Mouse (Mus musculus): ENCODE measurements around the gene Fibin.

Fibin gene

DNA sequence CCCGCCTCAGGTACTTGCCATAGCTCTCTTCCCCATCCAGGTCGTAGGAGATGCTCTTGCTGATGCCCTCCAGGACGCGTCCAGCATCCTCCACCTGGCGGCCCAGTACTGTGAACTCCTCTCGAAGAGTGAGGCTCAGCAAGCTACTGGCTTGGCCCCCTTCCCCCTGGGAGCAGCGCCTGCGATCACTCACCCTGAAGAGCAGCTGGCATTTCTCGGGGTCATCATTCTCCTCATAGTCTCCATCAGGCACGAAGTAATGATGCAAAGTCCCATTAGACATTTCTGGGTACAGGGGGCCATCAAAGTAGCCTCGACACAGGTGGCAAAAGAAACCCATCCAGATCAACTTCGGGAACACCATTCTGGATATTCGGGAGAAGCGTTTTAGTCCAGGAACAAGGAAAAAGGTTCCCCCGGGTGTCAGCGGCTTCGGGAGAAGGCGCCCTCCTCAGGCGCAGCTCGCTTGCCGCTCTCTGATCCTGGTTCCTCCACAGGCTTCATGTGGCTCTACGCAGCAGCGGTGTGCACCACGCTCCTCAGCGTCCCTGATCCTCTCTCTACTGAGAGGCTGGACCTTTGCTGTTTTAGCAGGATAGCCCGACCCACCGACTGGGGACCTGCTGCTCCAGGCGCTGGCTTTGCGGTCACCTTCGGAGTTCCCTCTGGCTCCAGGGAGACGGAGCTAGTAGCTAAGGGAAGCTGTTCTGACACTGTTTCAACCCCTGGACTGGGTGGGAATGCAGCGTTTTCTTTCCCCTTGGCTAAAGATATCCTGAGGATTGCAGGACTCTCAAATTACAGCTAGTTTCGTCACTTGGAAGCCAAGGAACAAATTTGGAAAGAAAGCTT, at the start of gene Fibin:
Gene Fibin (minus strand): TSS at position 752 of the 852 bp plus-strand sequence.
- DNase-seq (ENCODE audit: low read depth): no peak

DNA sequence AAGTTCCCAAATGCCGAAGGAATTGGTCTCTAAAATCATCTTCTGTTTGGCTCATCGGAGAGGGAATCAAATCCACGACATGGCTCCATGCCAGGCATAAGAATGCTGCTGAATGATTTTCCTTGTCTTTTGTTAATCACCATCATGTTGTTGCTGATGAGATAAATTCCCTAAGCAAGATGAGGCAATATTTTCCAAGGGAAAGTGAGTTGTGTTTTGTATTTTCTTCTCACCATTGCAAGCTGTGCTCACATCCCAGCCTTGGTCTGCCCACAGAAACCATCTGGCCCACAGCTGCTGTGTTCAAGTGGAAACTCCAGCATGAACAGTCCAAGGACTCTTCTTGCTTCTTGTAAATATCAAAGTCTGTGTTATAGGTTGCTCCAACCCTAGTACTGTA, 48.4 kb upstream of the Fibin start:
- no peak for DNase-seq (ENCODE audit: low read depth)

DNA sequence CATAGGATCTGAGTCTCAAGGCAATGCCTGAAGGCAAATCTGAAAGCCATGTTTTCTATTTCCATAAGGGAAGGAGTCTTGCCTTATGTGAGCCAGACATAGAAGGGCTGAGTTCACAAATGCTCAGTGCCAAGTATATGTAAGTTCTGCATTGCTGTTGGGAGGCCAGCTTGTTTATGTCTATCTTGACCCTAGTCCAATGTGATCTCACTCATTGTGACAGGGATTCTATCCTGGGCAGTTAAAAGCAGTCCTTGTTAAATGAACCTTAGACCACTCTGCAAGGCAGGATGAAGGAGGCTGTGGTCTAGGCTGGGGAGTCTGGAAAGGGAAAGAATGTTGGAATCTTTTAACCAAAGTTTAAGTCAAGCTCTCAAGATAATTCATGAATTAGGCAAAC, 45.8 kb upstream of the Fibin start:
- no peak for DNase-seq (ENCODE audit: low read depth)

DNA sequence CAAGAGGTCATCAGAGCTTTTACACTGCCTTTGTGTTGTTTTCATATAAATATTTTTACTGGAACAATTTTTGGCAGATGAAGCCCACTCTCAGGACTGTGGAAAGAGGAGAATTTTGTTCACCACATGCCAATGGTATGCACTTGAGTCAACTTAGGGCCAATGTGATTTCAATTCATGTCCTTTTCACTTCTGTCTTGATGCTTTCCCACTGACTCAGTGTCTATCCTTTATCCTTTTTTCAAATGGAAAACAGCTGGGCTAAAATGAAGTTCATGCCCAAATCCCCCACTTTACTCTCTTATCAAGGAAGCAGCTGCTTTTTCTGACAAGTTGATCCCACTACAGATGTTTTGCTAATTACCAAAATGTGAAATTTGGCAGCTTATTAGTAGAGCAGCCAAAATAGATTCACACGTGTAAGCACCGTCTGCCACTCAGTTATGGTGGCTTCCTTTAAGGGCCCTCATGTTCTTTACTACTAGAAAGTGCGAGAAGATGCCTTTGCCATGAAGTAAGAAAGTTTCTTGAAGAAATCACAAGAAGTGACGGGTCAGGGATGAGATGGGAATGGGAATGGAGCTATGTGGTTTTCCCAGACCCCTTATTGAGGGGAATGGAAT, 29.8 kb upstream of the Fibin start:
- no peak for DNase-seq (ENCODE audit: low read depth)

DNA sequence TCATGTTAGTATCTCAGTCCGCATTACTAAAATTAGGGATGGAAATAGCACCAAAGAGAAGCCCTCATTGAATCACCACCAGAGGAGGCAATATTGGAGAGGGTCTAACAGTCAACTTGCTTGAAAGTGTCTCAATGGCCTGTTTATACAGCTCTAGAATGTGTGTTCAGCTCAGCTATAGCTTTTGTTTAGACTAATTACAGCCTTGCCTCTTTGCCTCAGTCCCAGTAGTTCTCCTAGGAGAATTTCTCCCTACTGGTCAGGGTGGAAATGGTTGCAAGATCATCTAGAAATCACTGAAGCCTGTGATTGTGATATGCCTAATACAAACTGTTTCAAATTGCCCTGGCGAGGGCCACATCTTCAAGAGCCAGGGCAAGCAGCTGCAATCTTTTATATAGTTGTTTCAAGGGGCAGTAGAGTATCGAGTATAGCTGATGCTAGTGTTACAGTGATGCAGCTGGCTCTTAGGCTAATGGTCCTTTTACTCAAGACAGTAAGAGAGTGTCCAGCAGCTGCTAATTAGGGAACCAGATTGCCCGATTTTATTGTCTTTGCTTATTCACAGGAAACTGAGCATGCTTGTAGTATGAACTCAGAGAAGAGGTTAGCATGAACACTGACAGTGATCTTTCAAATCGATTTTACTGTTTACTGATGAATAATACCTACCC, 27.9 kb upstream of the Fibin start:
- no peak for DNase-seq (ENCODE audit: low read depth)

DNA sequence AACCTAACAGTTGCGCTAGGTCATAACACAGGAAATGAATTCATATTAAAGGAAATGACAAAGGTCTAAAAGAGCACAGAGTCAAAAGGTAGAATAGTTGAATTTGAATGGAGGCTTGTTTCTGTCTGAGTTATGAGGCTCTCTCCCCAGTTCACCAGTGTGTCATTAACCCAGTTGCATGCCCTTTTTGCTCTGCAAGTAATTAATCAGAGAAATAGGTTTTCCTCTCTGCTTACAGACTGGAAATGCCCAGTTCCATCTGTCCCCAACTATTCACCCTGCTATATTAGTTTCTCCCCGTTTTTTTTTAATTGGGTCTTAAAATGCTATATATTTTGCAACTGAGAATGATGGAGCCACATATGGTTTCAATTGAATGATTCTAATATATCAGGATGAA, 16.8 kb upstream of the Fibin start:
- DNase-seq (ENCODE audit: low read depth): no peak

DNA sequence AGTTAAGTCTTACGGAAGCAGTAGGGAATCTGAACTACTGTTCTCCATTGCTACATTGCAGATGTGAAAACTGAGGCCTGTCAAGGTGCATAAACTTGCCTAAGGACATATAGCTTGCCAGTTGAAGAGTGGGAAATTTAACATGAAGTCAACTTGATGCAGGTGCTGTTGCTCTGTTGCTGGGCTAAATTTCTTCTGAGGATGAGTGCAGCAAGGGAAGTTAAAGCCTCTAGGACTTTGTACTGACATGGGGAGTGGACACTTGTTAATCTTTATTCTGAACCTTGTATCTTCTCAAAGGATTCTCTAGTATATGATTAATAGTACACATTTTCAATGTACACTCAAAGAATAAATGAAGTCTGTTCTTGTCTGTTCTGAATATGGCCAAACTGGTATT, 13.7 kb upstream of the Fibin start:
- DNase-seq (ENCODE audit: low read depth): no peak

DNA sequence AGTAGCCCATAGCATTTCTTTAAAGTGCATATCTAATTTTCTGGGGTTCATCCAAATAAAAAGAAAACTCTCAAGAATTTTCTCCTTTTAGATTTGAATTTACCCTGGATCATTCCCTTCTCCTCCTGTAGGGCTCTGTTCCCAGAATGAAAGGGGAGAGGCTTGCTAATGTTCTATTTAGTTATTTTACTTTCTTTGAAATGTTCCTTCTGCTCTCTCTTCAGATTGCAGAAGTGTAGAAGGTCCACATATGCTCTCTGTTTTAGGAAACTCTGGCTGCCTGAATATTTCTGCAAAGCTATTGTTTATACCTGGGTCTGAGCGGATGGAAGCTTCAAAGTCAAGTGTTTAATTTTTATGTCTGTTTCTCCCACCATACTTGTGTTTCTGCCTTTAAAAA, 12.5 kb upstream of the Fibin start:
- no peak for DNase-seq (ENCODE audit: low read depth)

DNA sequence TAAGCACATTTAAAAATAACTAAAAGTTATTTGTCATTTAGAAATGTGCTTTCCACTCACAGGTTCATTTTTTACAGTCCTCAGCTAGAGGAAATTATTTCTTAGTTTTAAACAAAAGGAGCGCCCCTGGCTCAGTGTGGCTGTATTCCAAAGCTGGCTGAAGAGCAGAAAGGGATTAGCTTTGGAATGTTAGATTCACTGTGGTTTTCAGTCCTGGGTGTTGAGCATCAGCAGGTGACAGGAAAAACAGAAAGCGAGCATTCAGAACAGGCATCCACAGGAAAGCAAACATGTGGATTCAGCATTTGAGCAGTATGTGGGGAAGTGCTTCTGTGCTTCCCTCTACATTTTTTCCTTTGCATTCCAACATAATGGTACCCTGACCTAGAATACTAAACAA, 10.2 kb upstream of the Fibin start:
- DNase-seq (ENCODE audit: low read depth): no peak

DNA sequence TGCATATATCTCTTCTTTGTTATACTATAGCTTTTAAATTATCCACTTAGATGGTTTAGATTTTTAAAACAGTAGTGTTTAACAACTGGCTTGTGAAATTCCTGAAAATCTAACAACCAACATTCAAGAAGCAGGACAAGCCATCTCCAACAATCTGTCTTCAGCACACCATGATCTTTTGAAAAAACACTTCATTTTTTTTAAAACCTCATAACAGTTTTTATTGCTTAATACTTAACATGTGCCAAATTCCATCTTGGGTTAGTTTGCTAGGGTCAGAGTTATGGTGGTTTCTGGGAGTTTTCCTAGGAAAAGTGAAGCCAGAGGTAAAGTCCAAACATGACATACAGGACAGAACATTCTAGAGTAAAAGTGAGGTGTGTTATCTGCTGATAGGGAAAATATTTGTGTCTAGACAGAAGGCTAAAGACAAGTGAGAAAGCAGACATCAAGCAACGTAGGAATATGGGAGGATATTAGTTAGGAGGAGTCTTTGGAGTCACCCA, 4.5 kb upstream of the Fibin start:
- DNase-seq (ENCODE audit: low read depth): no peak

DNA sequence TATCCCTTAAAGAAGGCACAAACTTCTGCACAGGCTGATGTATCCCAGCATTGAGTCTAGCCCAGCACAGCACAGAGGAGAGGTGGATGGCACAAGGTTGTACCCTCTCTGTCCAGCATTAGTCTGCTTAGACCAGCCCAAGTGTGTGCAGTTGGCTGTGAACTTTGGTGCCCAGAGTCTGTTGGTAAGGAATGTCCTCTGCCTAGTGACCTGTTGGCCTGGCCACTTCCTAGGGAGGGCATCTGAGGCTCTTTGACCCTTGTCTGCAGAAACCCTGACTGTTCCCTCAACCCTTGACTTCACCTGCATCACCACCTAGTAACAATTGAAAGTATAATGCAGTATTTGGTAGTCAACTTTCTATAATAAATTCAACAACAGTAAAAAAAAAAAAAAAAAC, 2.4 kb upstream of the Fibin start:
- DNase-seq (ENCODE audit: low read depth): no peak

DNA sequence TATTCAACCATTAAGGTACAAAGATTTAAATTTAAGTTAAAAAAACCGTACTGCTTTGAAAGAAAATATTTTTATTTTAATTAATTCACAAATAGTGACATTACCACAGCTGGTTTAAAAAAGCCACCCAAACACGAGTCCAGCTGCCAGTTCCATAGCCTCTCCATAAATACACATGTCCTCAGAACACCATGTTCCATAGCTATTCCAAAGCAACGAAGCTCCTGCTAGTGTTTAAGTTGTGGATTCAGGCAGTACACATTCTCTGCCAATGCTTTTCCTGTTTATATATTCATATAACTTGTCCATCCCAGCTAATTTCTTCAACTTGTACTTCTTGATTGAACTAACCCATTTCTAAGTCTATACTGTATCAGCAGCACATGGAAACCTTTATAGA, 872 bp upstream of the Fibin start:
- DNase-seq (ENCODE audit: low read depth): no peak

DNA sequence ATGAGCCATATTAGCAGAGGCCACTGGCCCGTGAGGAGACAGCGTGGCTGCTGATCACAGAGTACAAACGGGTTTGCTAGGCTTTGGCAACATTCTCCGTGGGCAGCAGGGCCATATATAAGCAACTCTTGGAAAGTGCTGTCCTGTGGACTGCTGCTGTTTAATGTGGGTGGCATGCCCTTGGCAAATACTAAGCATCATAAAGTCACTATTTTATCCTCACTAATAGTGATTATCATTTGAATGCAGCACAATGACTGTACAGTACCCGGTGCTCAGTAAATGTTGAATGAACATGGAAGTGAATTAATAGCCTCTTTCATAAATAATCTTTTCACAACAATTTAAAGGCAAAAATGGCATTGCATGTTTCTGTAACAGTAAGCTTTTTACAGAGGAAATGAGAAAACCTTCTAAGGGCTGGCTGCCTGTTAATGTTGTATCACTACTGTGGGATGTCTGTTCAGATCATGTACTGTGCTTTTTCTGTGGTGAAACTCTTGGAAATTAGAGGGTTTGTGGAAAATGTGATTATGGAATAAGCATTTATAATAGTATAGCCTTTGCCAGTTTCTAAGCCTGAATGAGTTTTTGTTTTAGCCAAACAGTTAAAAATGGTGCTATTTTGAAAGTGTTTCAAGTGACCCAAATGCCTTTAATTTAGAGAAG, 9.5 kb downstream of the Fibin start:
- no peak for DNase-seq (ENCODE audit: low read depth)

DNA sequence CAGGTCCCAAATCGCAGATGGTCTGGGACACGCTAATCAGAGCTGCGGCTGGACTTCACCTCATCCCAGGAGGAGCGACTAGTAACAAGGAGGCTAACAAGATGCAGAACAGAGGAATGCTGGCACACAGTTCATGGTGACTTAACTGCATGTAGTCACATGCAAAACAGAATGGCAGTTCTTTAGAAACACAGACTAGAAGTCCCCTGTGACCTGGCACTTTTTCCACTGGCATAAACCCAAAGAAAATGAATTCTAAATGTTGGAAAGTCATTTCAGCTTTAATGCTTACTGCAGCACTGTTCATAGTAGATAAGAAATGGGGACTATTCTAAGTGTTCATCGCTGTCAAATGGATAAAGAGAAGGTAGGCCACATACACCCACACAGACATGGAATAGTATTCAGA, 11.1 kb downstream of the Fibin start:
- DNase-seq (ENCODE audit: low read depth): no peak

DNA sequence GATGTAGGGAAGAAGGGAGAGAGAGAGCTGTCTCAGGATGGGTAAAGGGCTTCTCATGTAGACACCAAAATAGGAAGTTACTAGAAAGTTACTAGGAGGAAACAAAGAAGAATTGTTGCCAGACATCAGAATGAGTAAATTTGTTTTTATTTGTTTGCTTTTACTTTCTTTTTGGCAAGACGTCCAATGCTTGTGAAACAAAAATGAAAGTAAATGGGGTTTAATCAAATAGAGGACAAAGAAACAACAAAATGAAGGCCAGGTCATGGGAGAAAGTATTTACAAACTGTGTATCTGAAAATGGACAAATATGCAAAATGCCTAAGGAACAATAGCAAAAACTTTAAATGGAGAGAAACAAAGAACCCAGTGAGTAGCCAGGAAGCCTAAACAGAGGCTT, 11.6 kb downstream of the Fibin start:
- no peak for DNase-seq (ENCODE audit: low read depth)

DNA sequence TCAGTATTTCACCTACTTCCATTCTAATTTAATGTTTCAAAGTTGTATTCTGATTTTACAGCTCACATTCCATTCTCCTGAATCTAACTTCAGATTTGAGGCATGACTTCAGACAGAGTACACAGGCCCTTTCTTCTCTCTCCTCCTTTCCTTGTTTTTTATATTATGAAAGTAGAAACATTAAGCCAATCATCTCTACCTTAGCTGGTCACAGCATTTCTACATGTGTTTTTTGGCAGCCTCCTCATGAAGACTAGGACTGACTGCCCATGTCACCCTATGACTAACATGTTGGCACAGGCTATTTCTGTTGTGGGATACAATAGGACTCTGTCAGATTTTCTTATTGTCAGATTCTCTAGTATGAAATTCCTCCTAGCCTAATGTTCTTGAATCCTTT, 34.0 kb downstream of the Fibin start:
- DNase-seq (ENCODE audit: low read depth): no peak

DNA sequence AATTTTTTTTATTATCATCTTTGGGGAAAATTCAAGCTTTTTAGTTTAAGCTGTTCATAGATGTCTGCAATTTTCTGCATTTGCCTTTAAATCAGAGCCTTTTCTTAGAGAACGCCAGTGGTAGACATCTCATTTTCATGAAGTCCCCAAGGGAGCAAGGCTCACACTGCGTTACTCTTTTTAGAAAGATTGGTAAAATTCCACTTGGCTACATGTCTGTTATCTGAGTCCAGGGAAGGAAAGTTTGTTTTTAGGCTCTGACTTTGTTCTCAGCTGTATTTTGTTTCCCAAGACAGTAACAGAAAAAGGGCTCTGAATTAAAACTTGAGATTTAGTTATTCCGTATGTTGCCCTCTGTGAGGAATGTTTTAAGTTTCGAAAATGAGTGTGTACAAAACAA, 43.0 kb downstream of the Fibin start:
- no peak for DNase-seq (ENCODE audit: low read depth)

DNA sequence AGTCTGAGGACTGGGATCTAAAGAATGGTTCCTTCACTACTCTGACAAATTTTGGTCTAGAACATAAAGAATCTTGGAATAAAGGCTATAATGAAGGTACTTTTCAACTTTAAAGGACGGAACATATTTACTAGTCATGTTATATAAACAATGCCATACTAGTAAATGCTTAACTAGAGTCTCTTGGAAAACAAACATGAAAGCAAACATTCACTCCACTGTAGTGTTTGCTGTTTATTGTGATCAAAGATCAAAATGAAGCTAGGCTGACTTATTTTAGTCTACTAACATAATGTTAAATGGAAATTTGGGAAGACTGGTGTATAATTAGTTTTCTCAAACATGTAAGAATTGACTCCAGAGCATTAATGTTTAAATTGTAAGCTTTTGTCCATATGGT, 43.7 kb downstream of the Fibin start:
- DNase-seq (ENCODE audit: low read depth): no peak

DNA sequence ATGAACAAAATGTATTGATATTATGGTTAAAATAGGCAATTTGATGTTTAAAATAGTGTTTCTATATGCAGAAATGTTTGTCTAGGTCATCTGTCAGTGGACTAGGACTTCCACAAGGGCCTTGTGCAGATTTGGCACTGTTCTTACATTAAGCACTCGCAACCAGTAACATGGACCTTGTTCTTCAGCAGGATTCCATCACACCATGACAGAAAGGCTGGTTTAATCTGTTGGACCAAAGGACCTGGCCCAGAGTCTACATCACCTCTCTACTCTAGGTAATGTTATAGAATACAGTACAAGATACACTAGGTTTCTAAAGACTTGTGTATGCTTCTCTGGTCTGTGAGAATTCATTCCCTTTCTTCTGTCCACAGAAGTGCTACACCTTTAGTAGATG, 44.3 kb downstream of the Fibin start:
- DNase-seq (ENCODE audit: low read depth): no peak

DNA sequence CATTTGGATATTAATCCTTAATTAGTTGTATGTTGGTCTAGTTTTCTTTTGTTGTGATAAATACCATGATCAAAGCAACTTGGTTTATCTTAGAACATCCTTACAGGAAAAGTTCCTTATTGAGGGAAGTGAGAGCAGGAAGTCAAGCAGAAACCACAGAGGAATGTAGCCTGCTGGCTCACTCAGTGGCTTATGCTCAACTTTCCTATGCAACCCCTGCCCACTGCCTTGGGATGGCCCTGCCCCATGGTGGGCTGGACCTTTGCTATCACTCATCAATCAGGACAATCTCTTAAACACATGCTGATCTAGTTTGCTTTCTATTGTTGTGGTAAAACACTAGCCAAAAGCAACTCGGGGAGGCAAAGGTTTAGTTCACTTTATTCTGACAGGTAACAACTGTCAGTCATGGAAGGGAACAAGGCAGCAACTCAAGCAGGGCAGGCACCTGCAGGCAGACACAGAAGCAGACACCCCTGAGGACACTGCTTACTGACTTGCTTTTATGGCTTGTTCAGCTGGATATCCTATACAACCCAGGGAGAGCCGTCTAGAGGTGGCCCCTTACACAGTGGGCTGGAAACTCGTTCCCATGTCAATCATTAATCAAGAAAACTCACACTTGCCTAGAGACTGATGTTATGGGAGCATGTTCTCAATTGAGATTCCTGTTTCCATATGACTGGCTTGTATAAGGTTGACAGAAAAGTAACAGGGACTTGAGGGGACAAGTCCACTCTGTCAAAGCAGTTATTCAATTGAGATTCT, 46.7 kb downstream of the Fibin start:
- no peak for DNase-seq (ENCODE audit: low read depth)

DNA sequence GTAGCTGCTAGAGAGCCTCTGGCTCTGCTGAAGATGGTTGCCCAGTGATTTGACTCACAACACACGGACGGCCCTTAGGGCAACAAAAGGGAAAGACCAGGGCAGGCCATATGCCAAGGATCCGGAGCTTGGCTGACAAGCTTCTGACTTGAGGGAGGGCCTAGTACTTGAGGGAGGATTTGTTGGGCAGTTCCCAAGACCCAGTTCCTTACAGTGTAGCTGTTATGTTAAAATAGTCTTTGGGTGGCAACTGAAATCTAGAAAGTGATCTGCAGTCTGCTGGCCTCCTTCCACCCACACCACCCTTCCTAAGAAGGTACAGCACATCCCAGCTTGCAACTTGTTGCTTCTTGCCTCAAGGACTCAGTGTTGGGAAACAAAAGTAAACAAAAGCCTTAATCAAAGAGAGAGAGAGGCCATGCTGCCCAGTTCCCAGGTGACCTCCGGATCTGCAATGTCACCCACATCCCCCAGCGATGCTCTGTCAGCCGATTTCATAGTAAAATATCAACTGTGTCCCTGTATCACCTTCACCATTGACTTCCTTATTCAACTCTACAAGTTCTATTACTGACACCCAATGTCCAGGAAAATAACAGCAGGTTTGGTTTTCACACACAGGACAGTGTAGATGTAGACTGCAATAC, 48.4 kb downstream of the Fibin start, which contains the start of gene Bbox1:
Gene Bbox1 (minus strand): TSS at position 52 of the 647 bp plus-strand sequence.
- no peak for DNase-seq (ENCODE audit: low read depth)
